Mouse (Mus musculus) stomach, postnatal 0 days (tissue): Measurements from ENCODE around the gene Tent4a. TPM values are rescaled to one million over a fixed set of nuclear protein-coding genes. Genes with fewer than 3 reads are reported as not detected.

Experiments used
- ATAC-seq: fragments of 200-750 bp; cut with Nextera tagmentation; 2 replicates; pipeline ENCODE4 v1.8.0; 2017; ENCODE audit not compliant: low FRiP score, low TSS enrichment
- DNase-seq: peaks from one replicate; pipeline ENCODE4 v3.0.0-alpha.2; 2016; ENCODE audit warnings: low spot score
- H3K27ac ChIP-seq: fragments of 300-500 bp; sonication (generic); replicated peaks from 2 replicates; pipeline ENCODE4 v1.5.1; 2014; ENCODE audit warnings: mild to moderate bottlenecking, control low read depth
- H3K27me3 ChIP-seq: fragments of 300-500 bp; sonication (generic); 2 replicates; pipeline ENCODE4 v1.6.1; 2014; ENCODE audit warnings: low read length; ENCODE audit not compliant: control insufficient read depth, insufficient read depth
- H3K36me3 ChIP-seq: fragments of 300-500 bp; sonication (generic); 2 replicates; pipeline ENCODE4 v1.6.1; 2014; ENCODE audit warnings: low read length, mixed read lengths; ENCODE audit not compliant: control insufficient read depth, insufficient read depth
- H3K4me1 ChIP-seq: fragments of 300-500 bp; sonication (generic); replicated peaks from 2 replicates; pipeline ENCODE4 v1.6.1; 2014; ENCODE audit warnings: antibody characterized with exemption; ENCODE audit not compliant: control insufficient read depth, insufficient read depth
- H3K4me2 ChIP-seq: fragments of 300-500 bp; sonication (generic); replicated peaks from 2 replicates; pipeline ENCODE4 v1.6.1; 2014; ENCODE audit warnings: low read depth, mild to moderate bottlenecking, control low read depth, moderate library complexity
- H3K4me3 ChIP-seq: fragments of 300-500 bp; sonication (generic); 2 replicates; pipeline ENCODE4 v1.5.1; 2014; ENCODE audit warnings: low read depth, low read length, control low read depth
- H3K9ac ChIP-seq: fragments of 300-500 bp; sonication (generic); 2 replicates; pipeline ENCODE4 v1.6.1; 2014; ENCODE audit warnings: mild to moderate bottlenecking, low read length, control low read depth, mixed read lengths
- H3K9me3 ChIP-seq: fragments of 300-500 bp; sonication (generic); 2 replicates; pipeline ENCODE4 v1.6.1; 2016; ENCODE audit warnings: low read length; ENCODE audit not compliant: control insufficient read depth
- CTCF ChIP-seq: IDR thresholded peaks from 2 replicates; pipeline ENCODE4 v1.5.1; 2016; ENCODE audit warnings: antibody characterized with exemption, low read depth, mild to moderate bottlenecking, moderate library complexity
- EP300 ChIP-seq: optimal IDR thresholded peaks from 2 replicates; pipeline ENCODE3; 2016; ENCODE audit warnings: antibody characterized with exemption
- WGBS: fragments of 180-500 bp; shearing (Covaris S2); extraction: QIAGEN DNeasy Blood & Tissue Kit; methylation state at CpG from one replicate; pipeline ENCODE4 v1.1.7; 2014; 5-methylcytosine and 5-hydroxymethylcytosine counted together
- polyA plus RNA-seq: library from polyadenylated mRNA; unstranded; fragments of >200 nt; fragmentation: Nextera tagmentation; extraction: Ambion mirVana; gene quantifications from 2 replicates; pipeline ENCODE4 v1.2.1, GENCODE M21; 2015

Gene Tent4a
- polyA plus RNA-seq, 1 experiment from 2014 or later: 2.6 TPM

- under 1% methylated on average over 55 of the region's 86 CpGs for WGBS
- no peaks in the 10 kb centered on the region for H3K9me3 ChIP-seq
- H3K4me1 ChIP-seq: peaks cover 8% of the 10 kb centered on the region; the same call in 1 of the 2 replicates
- H3K4me3 ChIP-seq: peak overlapping the region; percentile 79
- no peaks in the 10 kb centered on the region for H3K27me3 ChIP-seq
- H3K4me2 ChIP-seq: peak overlapping the region; percentile 80
- H3K27ac ChIP-seq: peak overlapping the region; percentile 98
- TF ChIP-seq CTCF (no peak), EP300 (no peak)
- peak overlapping the region; percentile 88 for H3K9ac ChIP-seq
- ATAC-seq: peak; percentile 96
- peak; percentile 99 for DNase-seq
- H3K36me3 ChIP-seq: no peaks in the 10 kb centered on the region
Measured at GRCm38 (mm10) chr13:69534654-69535551, 486 bp upstream of the Tent4a start.

- Histone ChIP-seq H3K9me3 (no peaks in the 10 kb centered on the region), H3K36me3 (no peaks in the 10 kb centered on the region), H3K27ac (peak within 1 kb of the TSS; percentile 98), H3K27me3 (no peaks in the 10 kb centered on the region), H3K4me2 (peak within 1 kb of the TSS; percentile 90), H3K9ac (peak within 1 kb of the TSS; percentile 82), H3K4me1 (peaks cover 8% of the 10 kb centered on the region; the same call in 1 of the 2 replicates), H3K4me3 (peak within 1 kb of the TSS; percentile 85)
- no peak for TF ChIP-seq CTCF
- no peak for TF ChIP-seq EP300
- peak; percentile 27 for ATAC-seq
- DNase-seq: peak; percentile 58
- under 1% methylated on average over 92 of the region's 155 CpGs for WGBS
Measured at GRCm38 (mm10) chr13:69533405-69534333, 748 bp downstream of the Tent4a start, which contains the start of gene Nsun2. Gene Nsun2, plus strand, starts transcription at chr13:69533746.

GRCm38 (mm10) chr13:69532893-69533404 is 1.5 kb downstream of the Tent4a start:
- ATAC-seq (no peak), DNase-seq (no peak)
- H3K9me3 ChIP-seq: no peaks in the 10 kb centered on the region
- peak overlapping the region; percentile 90 for H3K4me2 ChIP-seq
- H3K4me1 ChIP-seq: peaks cover 8% of the 10 kb centered on the region; the same call in 1 of the 2 replicates
- peak overlapping the region; percentile 82 for H3K9ac ChIP-seq
- no peaks in the 10 kb centered on the region for H3K27me3 ChIP-seq
- H3K27ac ChIP-seq: peak overlapping the region; percentile 98
- H3K36me3 ChIP-seq: no peaks in the 10 kb centered on the region
- peak overlapping the region; percentile 85 for H3K4me3 ChIP-seq
- TF ChIP-seq EP300 (no peak), CTCF (peak; percentile 39)
- 2% methylated on average over 9 of the region's 9 CpGs for WGBS

- WGBS: 10% methylated on average over 14 of the region's 14 CpGs
- TF ChIP-seq EP300: no peak
- TF ChIP-seq CTCF: no peak
Measured at GRCm38 (mm10) chr13:69532101-69532892, 2.1 kb downstream of the Tent4a start.

GRCm38 (mm10) chr13:69531431-69531830 is 3.0 kb downstream of the Tent4a start:
- H3K4me2 ChIP-seq: peak overlapping the region; percentile 90
- no peaks in the 10 kb centered on the region for H3K9me3 ChIP-seq
- TF ChIP-seq EP300: no peak
- TF ChIP-seq CTCF: no peak
- H3K27ac ChIP-seq: no peak overlapping the region
- ATAC-seq (no peak), DNase-seq (no peak)
- no peaks in the 10 kb centered on the region for H3K27me3 ChIP-seq
- H3K4me1 ChIP-seq: peaks cover 8% of the 10 kb centered on the region; the same call in 1 of the 2 replicates
- H3K9ac ChIP-seq: no peak overlapping the region
- peak overlapping the region; percentile 85; the same call in 1 of the 2 replicates for H3K4me3 ChIP-seq
- 41% methylated on average over 6 of the region's 6 CpGs for WGBS
- H3K36me3 ChIP-seq: no peaks in the 10 kb centered on the region

More at GRCm38 (mm10) chr13:69532101-69532892, 2.1 kb downstream of the Tent4a start:
- DNase-seq: no peak
- Histone ChIP-seq H3K36me3 (no peaks in the 10 kb centered on the region), H3K27ac (no peak overlapping the region), H3K27me3 (no peaks in the 10 kb centered on the region), H3K4me2 (peak overlapping the region; percentile 90), H3K4me1 (peaks cover 8% of the 10 kb centered on the region; the same call in 1 of the 2 replicates), H3K4me3 (peak overlapping the region; percentile 85), H3K9me3 (no peaks in the 10 kb centered on the region), H3K9ac (peak overlapping the region; percentile 50; the same call in 1 of the 2 replicates)
- ATAC-seq: no peak
